Mouse (Mus musculus): ENCODE measurements around the gene Dus3l.

DNA sequence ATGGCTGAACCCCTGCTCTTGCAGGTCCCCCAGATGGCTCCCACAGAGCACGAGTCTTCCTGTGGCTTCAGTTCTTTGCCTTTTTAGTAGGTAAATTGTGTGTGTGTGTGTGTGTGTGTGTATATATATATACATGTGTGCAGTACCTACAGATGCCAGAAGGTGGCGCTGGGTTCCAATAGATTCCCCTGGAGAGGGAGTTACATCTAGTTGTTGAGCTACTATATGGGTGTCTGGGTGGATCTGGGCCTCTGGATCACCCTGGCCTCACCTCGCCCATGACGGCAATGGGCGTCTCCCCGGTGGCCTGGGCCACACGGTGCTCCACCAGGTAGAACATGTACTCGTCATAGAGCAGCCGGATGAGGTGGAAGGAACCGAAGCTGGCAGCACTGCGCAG, 13.0 kb downstream of the Dus3l start:
- no peak for TF ChIP-seq POLR2A (IDR thresholded peaks at IDR 0.05; ENCODE audit: insufficient read depth, low read depth, low read length)
- TF ChIP-seq CTCF (IDR thresholded peaks at IDR 0.05) = peak; percentile 49
- TF ChIP-seq EP300 (IDR thresholded peaks at IDR 0.05; ENCODE audit: insufficient read depth, low read depth, low read length) = no peak
